Mouse (Mus musculus) layer of hippocampus, adult 11-12 months (tissue): ENCODE measurements around the gene Oas1a.
A peak's percentile ranks its signal among the peaks of the same experiment; 100 is the strongest.
"Not testable (repeated sequence)": the region's sequence is repeated elsewhere in the genome, so short reads cannot be mapped to it uniquely, and the experiment has no call there.

ENCODE experiments used
- DNase-seq: peaks from one replicate; pipeline ENCODE4 v3.0.0; 2022; ENCODE audit warnings: low spot score

Oas1a gene

DNA sequence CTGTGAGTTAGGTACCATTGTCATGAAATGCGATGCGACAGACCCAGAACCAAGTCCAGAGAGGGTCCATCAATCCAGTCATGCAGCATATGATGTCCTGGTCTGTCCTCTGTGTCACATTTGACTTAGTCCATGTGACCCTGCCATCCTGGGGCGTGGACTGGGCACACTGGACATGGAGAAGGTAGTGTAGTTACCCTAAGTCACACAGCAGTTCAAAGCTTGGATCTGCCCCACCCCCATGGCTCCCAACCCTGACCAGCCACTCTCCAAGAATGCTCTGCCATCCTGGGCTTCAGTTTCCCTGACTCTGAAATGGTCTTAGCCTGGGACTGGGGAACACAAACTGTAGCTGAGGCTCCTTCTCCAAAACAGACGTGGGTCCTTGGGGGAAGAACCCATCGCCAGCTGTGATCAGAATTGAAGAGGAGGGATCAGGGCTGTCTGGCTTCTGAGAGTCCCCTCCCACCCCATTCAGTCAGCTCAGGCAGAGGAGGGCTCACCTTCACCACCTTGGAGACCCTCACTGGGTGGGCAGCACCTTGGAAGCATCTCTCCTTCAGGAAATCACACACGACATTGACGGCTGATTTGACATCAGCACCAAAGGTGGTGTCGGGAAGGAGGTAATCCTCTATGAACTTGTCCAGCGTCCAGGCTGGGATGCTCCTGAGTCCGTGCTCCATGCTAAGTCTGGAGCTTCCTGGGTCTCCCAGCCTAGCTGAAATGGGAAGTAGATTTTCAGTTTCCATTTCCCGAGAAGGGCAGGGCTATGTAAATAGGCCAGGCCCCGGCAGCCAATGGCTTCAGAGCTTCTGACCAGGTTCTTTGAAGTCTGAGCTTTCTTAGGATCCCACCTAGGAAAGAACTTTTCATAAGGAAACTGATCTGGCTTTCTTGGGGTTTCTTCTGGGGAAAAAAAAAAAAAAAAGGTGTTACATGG is at the start of gene Oas1a:
Oas1a (minus strand) TSS at position 731 of the 943 bp plus-strand sequence.
- not testable (repeated sequence) for DNase-seq

DNA sequence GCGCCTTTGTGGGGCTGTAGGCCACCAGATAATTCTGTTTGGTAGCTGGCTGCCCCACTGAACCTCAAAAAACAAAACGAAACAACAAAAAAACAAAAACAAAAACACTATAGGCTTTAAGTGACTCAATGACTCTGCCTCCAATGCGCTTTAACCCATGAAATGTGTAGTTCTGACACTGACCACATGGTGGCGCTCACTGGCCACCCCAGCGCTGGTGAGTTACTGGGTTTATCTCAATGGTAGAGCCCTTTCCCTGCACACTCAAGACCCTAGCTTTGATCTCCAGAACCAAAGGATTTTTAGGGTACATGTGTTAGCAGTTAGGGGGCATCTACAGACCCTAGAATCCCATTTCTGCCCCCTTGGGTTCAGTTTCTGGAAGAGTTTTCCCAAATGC is 46.7 kb upstream of the Oas1a start:
- peak; percentile 46 for DNase-seq

DNA sequence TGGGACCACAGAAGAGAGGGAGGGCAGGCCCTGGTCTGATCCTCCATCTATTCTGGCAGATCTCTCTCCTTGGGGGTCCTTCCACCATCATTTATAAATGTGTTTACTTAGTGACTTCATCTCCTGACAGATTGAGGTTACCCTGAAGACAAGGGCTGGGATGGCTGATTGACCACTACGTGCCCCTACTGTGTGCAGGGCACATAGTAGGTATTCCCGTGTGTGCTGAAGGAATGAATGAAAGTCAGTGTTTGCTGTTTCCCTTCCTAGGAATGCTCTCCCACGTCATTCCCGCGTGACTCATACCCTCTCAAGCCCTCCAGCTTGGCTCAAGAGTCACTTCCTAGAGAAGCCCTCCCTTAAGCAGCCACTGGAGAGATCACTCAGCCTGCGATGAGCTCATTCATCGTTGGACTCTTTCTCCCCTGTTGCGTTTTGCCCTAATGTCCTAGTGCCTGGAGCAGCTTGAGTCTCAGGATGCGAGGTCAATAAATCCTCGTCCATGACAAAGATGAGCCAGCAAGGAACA is 45.0 kb upstream of the Oas1a start:
- DNase-seq: no peak

DNA sequence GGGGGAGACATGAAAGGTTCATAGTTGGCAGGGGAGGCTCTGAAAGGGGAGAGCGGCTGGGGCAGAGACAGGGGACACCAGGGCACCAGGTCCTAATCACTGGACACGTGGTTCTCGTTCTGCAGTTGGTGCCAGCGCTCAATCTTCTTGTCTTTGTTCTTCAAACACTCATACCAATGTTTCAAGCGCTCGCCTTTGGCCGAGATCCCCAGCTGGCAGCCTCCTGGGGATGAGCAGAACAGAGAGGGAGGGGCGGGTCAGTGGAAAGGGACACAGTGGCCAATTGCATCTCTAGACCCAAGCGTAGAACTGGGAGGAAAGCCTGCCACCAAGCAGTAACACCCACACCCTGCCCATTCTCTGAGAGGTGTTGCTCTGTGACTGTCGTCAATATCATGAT is 34.8 kb upstream of the Oas1a start:
- peak; percentile 63 for DNase-seq

DNA sequence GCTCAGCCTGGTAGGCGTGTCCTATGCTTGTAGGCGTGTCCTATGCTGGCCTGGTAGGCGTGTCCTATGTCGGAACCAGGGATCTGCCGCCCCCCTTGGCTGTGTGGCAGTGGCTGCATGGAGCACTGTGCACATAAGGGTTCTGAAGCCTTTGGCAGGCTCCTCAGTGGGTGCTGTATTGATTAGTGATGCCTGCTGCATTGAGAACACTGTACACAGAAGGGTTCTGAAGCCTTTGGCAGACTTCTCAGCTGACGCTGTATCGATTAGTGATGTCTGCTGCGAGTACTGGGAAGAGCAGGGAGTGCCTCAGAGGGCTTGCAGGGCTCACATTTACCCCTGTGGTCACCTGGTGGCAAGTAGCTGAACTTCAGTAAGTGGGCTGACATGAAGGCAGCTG is 31.3 kb upstream of the Oas1a start:
- no peak for DNase-seq

DNA sequence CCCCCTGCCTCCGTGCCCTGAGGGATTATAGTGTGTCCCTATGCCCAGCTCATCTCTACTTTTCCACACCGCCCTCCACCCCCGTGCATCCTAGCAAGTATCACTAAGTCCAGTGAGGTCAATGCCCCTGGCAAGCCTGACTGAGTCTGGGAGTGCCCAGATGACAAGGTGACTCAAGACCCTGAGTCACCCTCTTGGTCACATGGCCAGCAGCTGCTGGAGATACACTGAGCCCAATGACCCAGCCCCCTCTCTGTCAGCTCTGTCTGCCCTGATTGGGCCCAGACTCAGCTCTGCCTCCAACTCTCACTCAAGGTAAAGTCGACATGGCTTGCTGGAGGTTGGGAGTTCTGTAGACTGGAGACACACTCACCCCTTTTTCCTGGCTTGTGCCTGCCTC is 30.5 kb upstream of the Oas1a start:
- no peak for DNase-seq

DNA sequence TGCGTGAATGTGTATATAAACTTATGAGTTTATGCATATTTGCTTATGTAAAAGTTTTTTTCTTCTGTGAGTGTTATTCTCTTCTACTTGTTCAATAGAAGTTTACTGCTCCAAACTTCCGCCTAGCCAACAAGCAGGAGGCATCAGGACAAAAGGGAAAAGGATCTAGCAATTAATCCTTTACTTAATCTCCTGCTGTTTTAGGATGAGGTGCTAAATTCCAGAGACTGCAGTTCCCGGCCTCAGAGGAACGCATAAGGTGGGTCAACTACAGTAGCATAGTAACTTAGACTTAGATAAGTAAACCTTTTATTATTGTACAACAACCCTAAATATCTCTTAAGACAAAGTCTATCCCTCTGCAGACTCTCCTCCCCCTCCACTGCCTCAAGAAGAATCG is 26.6 kb upstream of the Oas1a start:
- DNase-seq: no peak

DNA sequence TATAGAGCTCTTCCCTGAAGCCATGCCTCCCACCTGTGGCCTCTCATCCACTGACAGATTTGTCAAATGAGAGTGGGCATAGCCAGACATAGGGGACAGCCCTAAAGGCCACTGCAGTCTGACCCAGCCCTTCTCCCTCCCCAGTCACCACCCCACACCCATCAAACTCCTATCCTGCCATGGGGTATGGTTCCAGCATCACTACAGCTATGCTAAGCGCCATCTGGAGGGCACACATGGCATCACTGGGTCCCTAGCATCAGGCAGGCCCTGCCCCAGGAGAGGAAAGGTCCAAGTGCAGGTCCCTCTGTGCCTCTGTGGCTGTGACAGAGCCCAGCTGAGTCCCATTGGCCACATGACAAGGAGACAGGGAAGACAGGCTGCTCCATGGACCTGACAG is 19.7 kb upstream of the Oas1a start:
- DNase-seq: no peak

DNA sequence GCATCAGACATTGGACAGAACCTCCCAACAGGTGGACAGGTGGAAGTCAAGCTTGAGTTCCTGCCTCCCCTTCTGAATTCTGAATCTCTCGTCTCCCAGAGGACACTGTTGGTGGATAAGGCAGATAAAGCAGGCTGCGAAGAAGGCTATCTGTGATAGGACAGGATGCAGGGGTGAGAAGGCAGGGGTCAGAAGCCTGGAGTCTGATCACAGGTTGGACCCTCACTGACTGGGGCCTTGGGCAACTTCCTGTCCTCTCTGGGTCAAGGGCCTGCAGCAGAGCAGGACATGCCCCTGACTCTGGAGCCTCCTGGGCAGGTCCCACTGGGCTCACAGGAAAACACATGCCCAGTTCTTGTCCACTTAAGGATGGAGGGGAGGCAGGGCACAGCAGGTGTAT is 19.0 kb upstream of the Oas1a start:
- not testable (repeated sequence) for DNase-seq

DNA sequence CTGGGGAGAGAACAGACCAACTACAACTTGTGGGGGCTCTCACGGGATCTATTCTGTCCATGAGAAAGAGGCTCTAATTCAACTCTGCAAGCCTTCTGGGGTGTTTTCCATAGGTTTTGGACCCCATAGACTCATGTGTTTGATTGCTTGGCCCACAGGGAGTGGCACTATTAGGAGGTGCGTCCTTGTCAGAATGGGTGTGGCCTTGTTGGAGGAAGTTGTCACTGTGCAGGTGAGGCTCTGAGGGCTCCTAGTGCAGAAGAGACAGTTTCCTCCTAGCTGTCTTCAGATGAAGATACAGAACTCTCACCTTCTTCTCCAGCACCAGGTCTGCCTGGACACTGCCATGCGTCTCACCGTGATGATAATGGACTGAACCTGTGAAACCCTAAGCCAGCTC is 17.2 kb upstream of the Oas1a start:
- DNase-seq: not testable (repeated sequence)

DNA sequence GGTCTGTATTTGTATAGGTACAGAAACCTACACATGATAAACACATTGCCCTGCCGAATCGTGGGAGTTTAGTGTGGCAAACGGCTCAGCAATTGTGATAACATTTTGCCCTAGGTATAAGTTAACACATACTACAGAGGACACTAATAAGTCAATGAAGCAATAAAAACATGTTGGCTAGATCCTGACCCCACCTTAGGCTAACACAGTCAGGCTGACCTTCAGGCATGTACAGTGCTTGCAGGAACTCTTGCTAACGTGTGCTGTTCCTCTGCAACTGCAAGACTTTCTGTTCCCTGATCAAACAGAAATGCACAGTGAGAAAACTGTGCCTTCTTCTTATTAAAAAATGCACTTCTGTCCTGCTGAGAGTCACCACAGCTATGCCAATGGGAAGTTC is 16.6 kb upstream of the Oas1a start:
- no peak for DNase-seq

DNA sequence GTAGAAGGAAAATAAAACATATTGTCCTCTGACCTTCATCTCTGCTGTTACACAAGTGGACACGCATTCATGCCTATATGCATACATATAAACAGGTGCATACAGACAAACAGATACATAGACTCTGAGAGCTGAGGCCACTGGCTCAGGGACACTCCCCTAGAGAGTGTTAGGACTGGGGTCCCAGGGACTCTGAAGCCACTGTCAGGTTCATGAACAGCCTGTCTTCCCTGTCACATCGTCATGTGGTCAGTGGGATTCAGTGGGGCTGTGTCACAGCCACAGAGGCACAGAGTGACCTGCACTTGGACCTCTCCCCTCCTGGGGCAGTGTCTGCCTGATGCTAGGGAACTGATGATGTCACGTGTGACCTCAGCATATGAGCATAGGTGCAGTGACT is 13.0 kb upstream of the Oas1a start:
- DNase-seq: no peak

DNA sequence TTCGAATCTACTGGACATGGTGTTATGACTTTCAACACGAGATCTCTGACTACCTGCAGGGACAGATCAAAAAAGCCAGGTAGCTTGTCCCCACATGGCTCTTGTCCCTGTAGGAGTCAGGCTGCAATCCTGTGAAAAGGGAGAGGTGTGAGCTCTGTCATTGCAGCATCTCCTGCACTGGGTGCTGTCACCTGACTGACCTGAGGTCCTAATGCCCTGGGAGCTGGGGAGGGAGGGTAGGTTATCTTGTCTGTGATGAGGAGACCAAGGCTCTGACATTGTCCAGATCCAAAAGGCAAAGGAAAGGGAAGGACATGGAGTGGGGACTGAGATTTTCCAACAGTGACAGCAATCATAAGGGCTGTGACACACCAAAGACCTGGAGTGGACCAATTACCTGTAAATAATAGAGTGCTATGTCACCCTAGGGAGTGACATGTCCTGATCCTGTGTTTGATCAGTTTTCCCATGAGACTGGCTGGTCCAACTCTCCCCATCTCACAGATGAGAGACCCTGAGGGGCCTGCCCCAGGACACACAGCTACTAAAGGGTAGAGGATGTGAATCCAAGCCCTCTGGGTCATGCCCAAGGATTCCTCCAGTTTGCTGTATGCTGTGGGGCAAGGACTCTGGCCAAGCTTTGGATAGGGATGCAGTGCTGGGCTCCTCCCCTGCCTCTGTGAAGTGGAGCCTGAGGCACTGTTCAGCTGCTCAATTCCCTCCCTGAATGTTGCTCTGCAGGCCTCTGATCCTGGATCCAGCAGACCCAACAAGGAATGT is 12.0 kb upstream of the Oas1a start:
- DNase-seq: not testable (repeated sequence)

DNA sequence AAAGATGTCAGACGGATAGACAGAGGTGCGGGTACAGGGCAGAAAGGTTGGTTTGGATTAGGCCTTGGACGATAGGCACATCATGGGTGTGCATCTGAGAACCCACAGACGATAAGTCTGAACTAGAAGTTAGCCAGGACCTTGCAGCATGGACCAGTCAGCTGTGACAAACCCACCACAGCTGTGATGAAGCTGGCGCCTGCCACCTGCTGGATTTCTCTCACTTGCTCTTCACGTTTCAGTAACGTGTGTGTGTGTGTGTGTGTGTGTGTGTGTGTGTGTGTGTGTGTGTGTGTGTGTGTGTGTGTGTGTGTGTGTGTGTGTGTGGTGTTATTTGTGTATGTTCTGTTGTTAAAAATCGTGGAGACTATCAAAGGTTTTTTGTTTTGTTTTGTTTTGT is 6.9 kb upstream of the Oas1a start, which contains the start of gene Oas1d:
Oas1d (plus strand) TSS at position 333 of the 400 bp plus-strand sequence.
- DNase-seq: not testable (repeated sequence)

DNA sequence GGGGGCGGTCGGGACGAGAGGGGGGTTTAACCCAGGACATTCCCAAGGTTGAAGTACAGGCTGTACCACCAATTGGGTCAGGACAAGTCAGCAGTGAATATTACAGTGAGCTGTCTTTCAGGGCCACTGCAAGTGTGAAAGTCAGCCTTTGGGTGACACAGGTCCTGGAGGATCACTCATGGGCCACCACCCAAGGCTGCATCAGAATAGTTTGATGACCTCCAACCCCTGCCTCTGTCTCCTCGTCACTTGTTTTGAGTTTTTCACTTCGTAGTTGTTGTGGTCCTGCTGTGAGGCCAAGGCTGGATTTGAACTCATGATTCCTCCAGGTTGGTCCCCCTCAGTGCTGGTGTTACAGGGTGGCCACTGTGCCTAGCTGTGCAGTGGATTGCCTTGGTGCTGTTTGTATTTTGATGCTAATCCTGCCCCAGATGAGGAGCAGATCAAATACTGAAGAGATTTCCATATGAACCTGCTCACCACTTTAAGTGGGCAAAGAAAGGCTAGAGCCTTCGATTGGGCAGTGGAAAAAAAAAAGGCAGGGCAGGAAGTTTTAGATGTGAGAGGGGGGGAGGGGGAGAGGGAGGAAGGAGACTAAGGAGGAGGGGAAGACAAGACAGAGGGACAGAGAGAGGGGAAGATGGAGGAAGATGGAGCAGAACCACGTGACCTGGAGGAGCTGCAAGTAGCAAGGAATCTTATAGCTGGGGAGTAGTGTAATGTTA is 1.0 kb upstream of the Oas1a start:
- no peak for DNase-seq

DNA sequence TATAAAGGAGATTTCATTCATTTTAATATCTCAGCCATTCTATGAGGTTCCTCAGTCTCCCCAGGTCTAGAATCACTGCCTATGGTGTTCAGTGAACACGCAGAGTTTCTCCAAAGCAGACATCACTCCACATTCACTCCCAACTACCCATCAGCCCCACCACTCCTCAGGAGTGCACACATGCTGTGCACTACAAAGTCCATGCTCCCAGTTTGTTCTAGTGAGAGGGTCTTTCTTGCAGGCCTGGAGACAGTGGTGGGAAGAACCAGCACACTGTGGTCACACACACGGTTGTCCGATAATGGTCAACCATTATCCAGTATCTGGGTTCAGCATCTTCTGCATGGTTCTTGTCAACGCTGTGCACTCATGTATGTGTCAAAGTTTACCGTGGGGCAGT is 5.3 kb downstream of the Oas1a start:
- DNase-seq: no peak

DNA sequence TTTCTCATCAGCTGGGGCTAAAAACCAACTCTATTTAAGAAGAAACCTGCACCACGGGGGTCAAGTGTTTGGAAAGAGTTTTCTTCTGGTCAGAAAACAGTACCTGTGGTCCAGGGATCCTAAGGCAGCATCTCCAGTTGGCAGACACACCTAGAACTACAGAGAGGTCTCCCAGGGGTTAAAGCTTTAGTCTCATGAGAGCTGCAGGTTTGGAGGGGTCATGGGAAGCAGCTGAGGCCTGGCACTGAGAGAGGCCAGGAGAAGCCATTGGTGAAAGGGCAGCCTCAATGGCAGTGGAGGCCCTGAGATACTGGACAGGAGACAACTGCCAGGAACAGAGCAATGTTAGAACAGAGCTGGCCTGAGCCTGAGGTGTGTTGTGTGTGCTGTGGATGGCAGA is 6.7 kb downstream of the Oas1a start:
- DNase-seq: no peak

DNA sequence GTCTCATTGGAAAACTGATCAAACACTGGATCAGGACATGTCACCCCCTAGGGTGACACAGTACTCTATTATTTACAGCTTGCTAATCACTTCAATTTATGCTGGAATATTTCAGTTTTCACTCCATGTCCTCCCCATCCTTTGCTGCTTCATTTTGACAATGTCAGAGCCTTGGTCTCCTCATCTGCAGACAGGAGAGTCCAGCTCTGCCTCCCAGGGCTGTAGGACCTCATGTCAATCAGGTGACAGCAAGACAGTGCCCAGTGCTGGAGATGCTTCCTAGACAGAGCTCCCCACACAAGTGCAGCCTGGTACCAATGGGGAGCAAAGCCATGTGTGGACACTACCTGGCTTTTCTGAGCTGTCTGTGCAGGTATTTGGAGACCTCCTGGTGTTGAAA is 8.6 kb downstream of the Oas1a start:
- DNase-seq: no peak

DNA sequence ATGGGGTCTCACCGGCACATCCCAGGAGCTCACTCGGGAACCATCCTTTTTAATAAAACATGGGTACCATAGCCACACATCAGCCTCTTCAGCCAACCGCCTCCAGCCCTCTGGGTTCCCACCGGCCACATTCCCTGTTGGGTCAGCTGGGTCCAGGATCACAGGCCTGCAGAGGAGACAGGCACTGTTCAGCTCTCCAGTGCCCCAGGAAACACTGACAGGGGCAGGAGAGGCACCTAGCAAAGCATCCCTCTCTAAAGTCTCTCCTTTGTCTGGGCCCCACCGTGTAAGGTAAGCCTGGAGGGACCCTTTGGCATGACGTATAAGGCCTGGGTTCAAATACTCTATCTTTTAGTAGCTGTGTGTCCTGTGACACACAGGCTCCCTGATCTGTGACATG is 9.0 kb downstream of the Oas1a start:
- no peak for DNase-seq

DNA sequence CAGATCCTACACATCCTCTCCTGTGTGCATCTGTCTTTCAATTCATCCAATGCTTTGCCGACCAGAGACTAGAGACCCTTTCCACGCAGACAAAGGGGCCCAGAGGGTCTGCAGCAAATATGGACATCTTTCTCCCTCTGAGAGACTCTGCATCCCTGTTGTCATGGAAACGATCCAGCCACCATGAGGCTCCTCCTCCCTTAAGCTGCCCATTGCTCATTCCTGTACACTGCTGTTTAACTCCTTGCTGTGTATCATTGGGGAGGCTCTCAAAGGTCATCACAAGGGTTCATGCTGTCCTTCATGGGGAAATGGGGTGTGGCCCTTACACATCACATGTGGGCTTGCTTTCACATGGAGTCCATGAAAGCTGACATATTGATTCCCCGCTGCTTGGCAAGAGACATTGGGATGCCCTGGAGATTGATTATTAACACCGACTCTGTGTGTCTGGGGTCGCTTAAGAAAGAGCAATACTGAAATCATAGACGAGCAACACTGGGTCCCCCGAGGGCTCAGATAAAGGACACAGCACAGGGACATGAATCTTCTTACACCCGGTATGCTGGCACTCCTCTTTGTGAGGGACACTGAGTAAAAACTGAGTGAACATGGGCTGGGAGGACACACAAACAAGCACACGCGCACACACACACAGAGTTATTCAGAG is 12.0 kb downstream of the Oas1a start:
- no peak for DNase-seq

DNA sequence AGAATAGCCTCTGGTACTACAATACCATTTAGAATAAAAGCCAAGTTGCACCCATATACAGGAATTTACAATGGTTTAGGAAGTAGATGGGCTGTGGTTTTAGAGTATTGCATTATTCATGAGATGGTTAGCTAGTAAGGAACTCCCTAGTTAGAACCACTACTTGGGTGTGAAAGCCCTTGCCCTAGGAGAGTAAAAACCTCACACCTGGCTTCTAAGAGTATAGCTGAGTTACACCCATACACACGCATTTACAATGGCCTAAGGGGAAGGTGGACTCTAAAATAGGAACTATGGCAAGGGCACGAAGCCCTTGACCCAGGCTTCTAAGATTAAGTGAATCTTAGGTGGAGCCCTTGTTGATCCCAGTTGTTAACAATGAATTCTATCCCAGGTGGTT is 12.6 kb downstream of the Oas1a start:
- DNase-seq: not testable (repeated sequence)

DNA sequence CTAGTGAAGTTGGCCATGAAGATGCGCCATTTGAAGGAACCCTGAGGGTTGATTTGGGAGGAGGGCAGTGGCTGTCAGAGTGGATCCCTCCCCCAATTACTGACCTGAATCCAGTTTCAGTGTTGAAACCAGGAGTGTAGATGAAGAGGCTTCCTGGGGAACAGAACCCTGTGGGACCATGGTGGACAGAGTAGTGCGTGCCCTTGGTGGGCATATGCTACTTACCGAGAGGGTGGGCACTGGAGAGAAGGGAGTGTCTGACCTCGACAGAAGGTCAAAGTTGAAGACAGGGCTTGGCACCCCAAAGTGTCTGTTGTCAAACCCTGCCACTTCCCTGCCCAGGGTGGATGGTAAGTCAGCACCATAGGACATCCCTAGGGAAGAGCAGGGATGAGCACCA is 13.5 kb downstream of the Oas1a start:
- not testable (repeated sequence) for DNase-seq
